Mouse (Mus musculus): ENCODE results near the gene Smg7. TPM values are rescaled to one million over a fixed set of nuclear protein-coding genes. Genes with fewer than 3 reads are reported as not detected.
A peak's percentile ranks its signal among the peaks of the same experiment; 100 is the strongest.

The Smg7 gene
- polyA plus RNA-seq, 1 experiment, result 53.7 TPM

DNA sequence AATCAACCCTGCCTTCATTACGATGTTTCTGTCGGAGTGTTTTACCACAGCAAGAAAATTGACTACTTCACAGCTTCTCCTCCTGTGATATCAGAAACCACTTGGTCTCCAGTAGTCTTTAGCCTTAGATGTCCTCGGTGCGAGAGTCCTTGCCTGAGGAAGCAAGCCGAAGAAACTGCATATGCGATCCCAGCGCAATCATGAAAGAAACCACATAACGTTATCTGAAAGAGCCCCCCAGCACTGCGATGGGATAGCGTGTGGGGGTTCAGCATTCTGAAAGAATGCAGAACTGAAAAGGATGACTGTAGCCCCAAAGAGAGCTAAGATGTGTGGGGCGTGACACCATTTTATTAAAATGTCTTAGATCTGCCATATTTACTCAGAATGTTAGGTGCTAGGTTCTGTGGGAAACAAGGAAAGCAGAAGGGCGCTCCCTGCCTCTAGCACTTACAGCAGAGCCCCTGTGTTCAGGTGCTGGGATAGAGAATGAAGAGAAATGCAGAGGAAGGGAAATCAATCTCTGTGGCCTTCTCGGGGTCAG lies 101.7 kb downstream of the Smg7 start:
- DNase-seq (ENCODE audit: low read depth), result no peak
- TF ChIP-seq CTCF (IDR thresholded peaks at IDR 0.05; ENCODE audit: borderline replicate concordance, extremely low read depth, insufficient read depth, insufficient read length), result no peak
- TF ChIP-seq POLR2A (IDR thresholded peaks at IDR 0.05; ENCODE audit: borderline replicate concordance, extremely low read depth, insufficient read depth, insufficient read length, poor library complexity, severe bottlenecking), result no peak

- peak; percentile 66 for DNase-seq (ENCODE audit: low read depth)
- no peak for TF ChIP-seq CTCF (IDR thresholded peaks at IDR 0.05; ENCODE audit: borderline replicate concordance, extremely low read depth, insufficient read depth, insufficient read length)
- no peak for TF ChIP-seq POLR2A (IDR thresholded peaks at IDR 0.05; ENCODE audit: borderline replicate concordance, extremely low read depth, insufficient read depth, insufficient read length, poor library complexity, severe bottlenecking)
Observed at GRCm38 (mm10) chr1:152799897-152800296, 102.5 kb downstream of the Smg7 start, which contains the start of gene Ncf2. Gene Ncf2 (plus strand): TSS chr1:152800194.

- TF ChIP-seq CTCF (IDR thresholded peaks at IDR 0.05; ENCODE audit: borderline replicate concordance, extremely low read depth, insufficient read depth, insufficient read length) (no peak), POLR2A (IDR thresholded peaks at IDR 0.05; ENCODE audit: borderline replicate concordance, extremely low read depth, insufficient read depth, insufficient read length, poor library complexity, severe bottlenecking) (no peak)
- DNase-seq (ENCODE audit: low read depth), result no peak
Observed at GRCm38 (mm10) chr1:152798125-152798524, 104.3 kb downstream of the Smg7 start.

DNA sequence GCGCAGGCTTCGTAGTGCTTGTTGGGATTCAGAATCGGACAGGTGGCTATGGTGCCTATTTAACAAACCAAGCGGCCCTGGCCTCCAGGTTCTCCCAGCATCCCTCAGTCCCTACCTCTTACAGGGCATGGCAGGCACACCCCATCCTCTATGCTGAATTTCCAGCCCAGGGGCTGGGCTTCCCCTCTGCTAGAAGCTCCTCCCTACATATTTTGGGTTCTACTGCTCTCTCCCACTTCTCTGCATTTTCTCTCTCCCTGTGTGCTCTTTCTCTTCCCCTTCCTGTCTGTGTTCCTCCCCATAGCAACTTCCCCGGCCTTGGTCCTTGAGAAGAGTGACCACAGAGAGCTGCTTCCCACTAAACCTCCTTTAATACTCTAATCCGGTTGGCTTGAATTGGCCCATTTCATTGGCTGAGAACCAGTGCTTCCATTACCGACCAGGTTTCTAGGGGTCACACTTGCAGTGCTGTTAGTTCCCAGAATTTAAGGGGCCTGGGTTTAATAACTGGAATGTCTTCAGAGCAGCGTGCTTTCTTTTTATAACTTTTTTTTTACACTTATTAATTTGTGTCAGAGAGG lies 105.7 kb downstream of the Smg7 start:
- no peak for TF ChIP-seq POLR2A (IDR thresholded peaks at IDR 0.05; ENCODE audit: borderline replicate concordance, extremely low read depth, insufficient read depth, insufficient read length, poor library complexity, severe bottlenecking)
- no peak for TF ChIP-seq CTCF (IDR thresholded peaks at IDR 0.05; ENCODE audit: borderline replicate concordance, extremely low read depth, insufficient read depth, insufficient read length)
- DNase-seq (ENCODE audit: low read depth), result no peak

DNA sequence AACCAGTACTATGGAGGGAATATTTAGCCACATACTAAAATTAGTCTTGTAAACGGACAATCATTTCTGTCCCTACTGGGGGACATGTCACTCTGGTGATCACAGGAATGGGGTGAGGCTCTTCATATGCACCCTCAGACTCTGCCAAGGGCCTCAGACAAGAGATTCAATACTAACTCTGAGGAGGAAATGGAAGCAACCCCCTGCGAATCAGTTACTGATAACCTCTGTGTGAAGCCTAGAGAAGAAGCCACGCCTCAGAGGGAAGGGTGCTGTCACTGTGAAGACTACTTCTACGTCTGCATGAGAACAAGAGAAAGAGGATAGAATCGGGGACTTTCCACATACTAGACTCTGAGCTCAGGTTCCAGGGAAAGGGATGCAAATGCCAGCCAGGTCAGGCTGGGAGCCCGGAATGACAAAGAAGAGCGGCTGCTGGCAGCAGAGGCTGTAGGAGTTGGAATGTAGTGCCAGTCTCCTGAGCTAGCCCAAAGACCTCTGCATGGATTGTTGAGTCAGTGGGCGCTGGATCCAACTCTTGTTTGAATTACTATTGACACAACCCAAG lies 106.7 kb downstream of the Smg7 start:
- TF ChIP-seq POLR2A (IDR thresholded peaks at IDR 0.05; ENCODE audit: borderline replicate concordance, extremely low read depth, insufficient read depth, insufficient read length, poor library complexity, severe bottlenecking) (no peak), CTCF (IDR thresholded peaks at IDR 0.05; ENCODE audit: borderline replicate concordance, extremely low read depth, insufficient read depth, insufficient read length) (no peak)
- DNase-seq (ENCODE audit: low read depth), result no peak

DNA sequence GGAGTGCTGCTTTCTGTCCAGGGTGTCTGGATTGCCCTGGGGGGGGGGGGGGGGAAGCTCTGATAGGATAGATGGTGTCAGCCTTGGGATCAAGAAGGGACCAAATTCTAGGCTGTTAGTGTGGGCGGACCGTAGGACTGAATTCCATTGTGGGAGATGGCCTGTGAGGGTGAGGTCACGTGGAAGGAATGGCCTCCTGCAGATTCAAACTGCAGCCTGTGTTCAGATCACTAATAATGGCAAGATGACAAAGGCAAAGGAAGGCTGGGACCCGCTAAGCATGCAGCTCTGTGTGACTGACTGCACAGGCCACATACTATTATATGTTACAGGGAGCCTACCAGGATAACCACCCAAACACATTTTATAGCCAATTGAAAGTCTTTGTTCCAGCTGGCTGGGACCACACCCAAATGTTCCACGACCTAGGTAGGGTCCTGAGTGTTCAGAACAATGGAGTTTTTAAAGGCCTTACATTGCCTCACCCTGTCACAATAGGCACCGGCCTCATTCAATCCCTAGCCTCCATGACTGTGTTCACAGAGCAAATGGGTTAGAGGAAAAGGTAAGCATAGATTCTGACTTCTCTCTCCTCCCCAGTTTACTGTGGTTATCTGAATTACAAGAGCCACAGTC lies 108.8 kb downstream of the Smg7 start:
- DNase-seq (ENCODE audit: low read depth), result no peak
- TF ChIP-seq POLR2A (IDR thresholded peaks at IDR 0.05; ENCODE audit: borderline replicate concordance, extremely low read depth, insufficient read depth, insufficient read length, poor library complexity, severe bottlenecking), result no peak

GRCm38 (mm10) chr1:152792736-152793494 lies 109.5 kb downstream of the Smg7 start:
- no peak for TF ChIP-seq CTCF (IDR thresholded peaks at IDR 0.05; ENCODE audit: borderline replicate concordance, extremely low read depth, insufficient read depth, insufficient read length)
- no peak for TF ChIP-seq POLR2A (IDR thresholded peaks at IDR 0.05; ENCODE audit: borderline replicate concordance, extremely low read depth, insufficient read depth, insufficient read length, poor library complexity, severe bottlenecking)
- peak; percentile 55 for DNase-seq (ENCODE audit: low read depth)

- no peak for DNase-seq (ENCODE audit: low read depth)
- no peak for TF ChIP-seq CTCF (IDR thresholded peaks at IDR 0.05; ENCODE audit: borderline replicate concordance, extremely low read depth, insufficient read depth, insufficient read length)
Observed at GRCm38 (mm10) chr1:152791269-152791668, 111.2 kb downstream of the Smg7 start.

- no peak for DNase-seq (ENCODE audit: low read depth)
- TF ChIP-seq CTCF (IDR thresholded peaks at IDR 0.05; ENCODE audit: borderline replicate concordance, extremely low read depth, insufficient read depth, insufficient read length) (no peak), POLR2A (IDR thresholded peaks at IDR 0.05; ENCODE audit: borderline replicate concordance, extremely low read depth, insufficient read depth, insufficient read length, poor library complexity, severe bottlenecking) (no peak)
Observed at GRCm38 (mm10) chr1:152790821-152791220, 111.6 kb downstream of the Smg7 start.

GRCm38 (mm10) chr1:152790254-152790653 lies 112.2 kb downstream of the Smg7 start:
- peak; percentile 73 for DNase-seq (ENCODE audit: low read depth)
- TF ChIP-seq POLR2A (IDR thresholded peaks at IDR 0.05; ENCODE audit: borderline replicate concordance, extremely low read depth, insufficient read depth, insufficient read length, poor library complexity, severe bottlenecking) (no peak), CTCF (IDR thresholded peaks at IDR 0.05; ENCODE audit: borderline replicate concordance, extremely low read depth, insufficient read depth, insufficient read length) (peak; percentile 56; the same call in 1 of the 2 replicates)

DNA sequence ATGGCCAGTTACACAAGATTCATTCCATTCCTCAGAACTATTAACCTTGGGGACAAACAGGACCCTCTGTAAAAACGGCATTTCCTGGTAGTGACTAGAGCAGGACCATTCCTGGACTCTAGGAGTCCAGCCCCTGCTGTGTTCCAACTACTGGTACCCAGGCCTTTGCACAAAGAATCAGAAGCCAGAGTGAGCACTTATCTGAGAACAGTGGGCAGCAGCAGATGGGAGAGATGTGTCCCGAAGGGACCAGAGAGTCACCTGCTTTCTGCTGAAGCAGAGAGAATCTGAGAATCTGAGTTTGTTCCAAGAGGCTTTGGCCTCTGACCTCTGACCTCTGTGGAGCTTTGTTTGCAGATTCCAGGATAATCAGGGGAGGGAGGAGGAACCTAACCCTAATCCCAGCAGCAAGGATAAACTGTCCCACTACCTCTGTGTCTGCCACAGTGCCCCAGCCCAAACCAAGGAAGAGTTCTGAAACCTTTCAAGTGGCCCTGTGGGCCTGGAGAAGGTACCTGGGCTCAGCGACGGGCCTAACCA lies 114.3 kb downstream of the Smg7 start:
- no peak for TF ChIP-seq POLR2A (IDR thresholded peaks at IDR 0.05; ENCODE audit: borderline replicate concordance, extremely low read depth, insufficient read depth, insufficient read length, poor library complexity, severe bottlenecking)
- TF ChIP-seq CTCF (IDR thresholded peaks at IDR 0.05; ENCODE audit: borderline replicate concordance, extremely low read depth, insufficient read depth, insufficient read length), result no peak
- DNase-seq (ENCODE audit: low read depth), result no peak

Other genes with a start within 250 kb of the Smg7 start
- gene Apobec4, start 152.1 kb downstream of the Smg7 start, polyA plus RNA-seq (2012; rRNA removed), result not detected in 2 replicates
- 11.5 and 14.1 TPM in 2 replicates for gene Rgl1, start 136.3 kb downstream of the Smg7 start, polyA plus RNA-seq (2012; rRNA removed)
- 166 and 187 TPM in 2 replicates for gene Arpc5, start 136.1 kb downstream of the Smg7 start, polyA plus RNA-seq (2012; rRNA removed)
- 2.3 and 2.6 TPM in 2 replicates for gene Ncf2, start 102.5 kb downstream of the Smg7 start, polyA plus RNA-seq (2012; rRNA removed)
- gene Nmnat2, start 52.3 kb upstream of the Smg7 start, polyA plus RNA-seq (2012; rRNA removed), result 59.3 and 82.4 TPM in 2 replicates